Mouse (Mus musculus): Measurements from ENCODE around the gene Tent4b.

GRCm38 (mm10) chr8:88185716-88186115 is 13.3 kb upstream of the Tent4b start:
- no peak for TF ChIP-seq EP300 (IDR thresholded peaks at IDR 0.05)
- no peak for TF ChIP-seq CTCF (IDR thresholded peaks at IDR 0.05)
